Mouse (Mus musculus) MEL (cell line): ENCODE measurements around the gene Lep.

Experiments used
- CTCF ChIP-seq, 3 experiments: IDR thresholded peaks in 2 of 3; conservative IDR thresholded peaks in 1 of 3; 2 replicates each; pipeline ENCODE4 v1.5.1; 2011 to 2012; ENCODE audit warnings: low read length in 3 of 3, low read depth in 2 of 3, mild to moderate bottlenecking in 2 of 3, improper control_type of control experiment in 1 of 3, inconsistent platforms in 1 of 3, mixed read lengths in 1 of 3, moderate library complexity in 1 of 3; ENCODE audit not compliant: control insufficient read depth in 1 of 3, insufficient read depth in 1 of 3, poor library complexity in 1 of 3, severe bottlenecking in 1 of 3
- EP300 ChIP-seq, 2 experiments: IDR thresholded peaks; 2 replicates each; pipeline ENCODE4 v1.6.1; 2011; ENCODE audit warnings: improper control_type of control experiment in 2 of 2, low read length in 2 of 2, low read depth in 1 of 2, mild to moderate bottlenecking in 1 of 2
- ETS1 ChIP-seq: IDR thresholded peaks from 2 replicates; pipeline ENCODE4 v1.6.1; 2012; ENCODE audit warnings: low read depth, mild to moderate bottlenecking, inconsistent platforms, low read length, improper control_type of control experiment, moderate library complexity
- HCFC1 ChIP-seq: IDR thresholded peaks from 2 replicates; pipeline ENCODE4 v1.6.1; 2012; ENCODE audit warnings: low read depth, mild to moderate bottlenecking, inconsistent platforms, low read length, improper control_type of control experiment, moderate library complexity
- MAFK ChIP-seq: IDR thresholded peaks from 2 replicates; pipeline ENCODE4 v1.6.1; 2011; ENCODE audit warnings: low read depth, mild to moderate bottlenecking, low read length, improper control_type of control experiment, borderline replicate concordance
- MAZ ChIP-seq: IDR thresholded peaks from 2 replicates; pipeline ENCODE4 v1.6.1; 2012; ENCODE audit warnings: low read depth, mild to moderate bottlenecking, inconsistent platforms, low read length, improper control_type of control experiment
- POLR2A ChIP-seq, 2 experiments: IDR thresholded peaks; 2 replicates each; pipeline ENCODE4 v1.6.1; 2011 to 2012; ENCODE audit warnings: low read length in 2 of 2, mild to moderate bottlenecking in 2 of 2, control low read depth in 1 of 2, improper control_type of control experiment in 1 of 2, low read depth in 1 of 2, moderate library complexity in 1 of 2; ENCODE audit not compliant: control insufficient read depth in 1 of 2, insufficient read depth in 1 of 2, poor library complexity in 1 of 2
- SMC3 ChIP-seq: IDR thresholded peaks from 2 replicates; pipeline ENCODE4 v1.6.1; 2011; ENCODE audit warnings: low read depth, low read length, improper control_type of control experiment
- ZNF384 ChIP-seq: IDR thresholded peaks from 2 replicates; pipeline ENCODE4 v1.6.1; 2012; ENCODE audit warnings: low read depth, mild to moderate bottlenecking, inconsistent platforms, low read length, improper control_type of control experiment

GRCm38 (mm10) chr6:29019756-29020720, 40.0 kb upstream of the Lep start:
- no peak for TF ChIP-seq MAZ
- TF ChIP-seq CTCF (IDR thresholded peaks at IDR 0.05 in 2 of 3, conservative IDR thresholded peaks at IDR 0.05 in 1 of 3; ENCODE audit: control insufficient read depth in 1 of 3, insufficient read depth in 1 of 3, low read depth in 2 of 3, low read length in 3 of 3, poor library complexity in 1 of 3, severe bottlenecking in 1 of 3) = no peak
- no peak for TF ChIP-seq MAFK
- no peak for TF ChIP-seq POLR2A (IDR thresholded peaks at IDR 0.05; ENCODE audit: control insufficient read depth in 1 of 2, insufficient read depth in 1 of 2, low read depth in 1 of 2, low read length in 2 of 2, poor library complexity in 1 of 2)
- no peak for TF ChIP-seq HCFC1
- TF ChIP-seq ZNF384 = no peak
- TF ChIP-seq EP300 (IDR thresholded peaks at IDR 0.05; ENCODE audit: low read depth in 1 of 2, low read length in 2 of 2) = no peak
- TF ChIP-seq SMC3 = no peak
- TF ChIP-seq ETS1 = no peak
